Mouse (Mus musculus) erythroblast, embryonic 14.5 days (primary cell): Measurements from ENCODE around the gene Bfar. TPM values are rescaled to one million over a fixed set of nuclear protein-coding genes. Genes with fewer than 3 reads are reported as not detected.
"Not testable (repeated sequence)": the region's sequence is repeated elsewhere in the genome, so short reads cannot be mapped to it uniquely, and the experiment has no call there.

Source experiments
- H3K27me3 ChIP-seq: 2 replicates; pipeline ENCODE4 v1.6.1; 2012; ENCODE audit warnings: inconsistent platforms; ENCODE audit not compliant: control insufficient read depth
- H3K36me3 ChIP-seq: 2 replicates; pipeline ENCODE4 v1.6.1; 2012; ENCODE audit warnings: mild to moderate bottlenecking, inconsistent platforms; ENCODE audit not compliant: control insufficient read depth
- H3K4me1 ChIP-seq: 2 replicates; pipeline ENCODE4 v1.6.1; 2012; ENCODE audit warnings: inconsistent platforms; ENCODE audit not compliant: control insufficient read depth
- H3K4me3 ChIP-seq: replicated peaks from 2 replicates; pipeline ENCODE3; 2012; ENCODE audit warnings: moderate library complexity, mild to moderate bottlenecking, inconsistent platforms
- H3K9me3 ChIP-seq: 2 replicates; pipeline ENCODE4 v1.6.1; 2012; ENCODE audit warnings: low read length, inconsistent platforms, mixed read lengths; ENCODE audit not compliant: control insufficient read depth
- GATA1 ChIP-seq: IDR thresholded peaks from 2 replicates; pipeline ENCODE4 v1.6.1; 2012; ENCODE audit warnings: low read length, inconsistent platforms, mixed read lengths
- TAL1 ChIP-seq: IDR thresholded peaks from 3 replicates; pipeline ENCODE4 v1.6.1; 2012; ENCODE audit warnings: low read length, inconsistent platforms, mixed read lengths
- polyA plus RNA-seq: library from polyadenylated mRNA; stranded (reverse); fragments of >175 nt; gene quantifications from 2 replicates; pipeline ENCODE4 v1.2.3, GENCODE M21; 2012

Gene Bfar
- polyA plus RNA-seq: 0.08 and 0.15 TPM in 2 replicates

- Histone ChIP-seq H3K27me3 (no peaks in the 10 kb centered on the region), H3K4me1 (peaks cover 54% of the 10 kb centered on the region), H3K4me3 (peak within 1 kb of the TSS; percentile 74), H3K9me3 (no peaks in the 10 kb centered on the region), H3K36me3 (peaks cover 19% of the 10 kb centered on the region)
- no peak for TF ChIP-seq GATA1
- TF ChIP-seq TAL1: no peak
Measured at GRCm38 (mm10) chr16:13671685-13672385, at the start of gene Bfar, which contains the start of gene 3110001I22Rik. TSS of gene Bfar (plus strand) at chr16:13671858. TSS of gene 3110001I22Rik (plus strand) at chr16:13671929.

GRCm38 (mm10) chr16:13628345-13628744 lies 43.3 kb upstream of the Bfar start:
- H3K27me3 ChIP-seq: no peaks in the 10 kb centered on the region
- peaks cover 79% of the 10 kb centered on the region for H3K36me3 ChIP-seq
- H3K4me3 ChIP-seq: no peak overlapping the region
- TF ChIP-seq TAL1 (no peak), GATA1 (no peak)
- no peaks in the 10 kb centered on the region for H3K4me1 ChIP-seq
- H3K9me3 ChIP-seq: no peaks in the 10 kb centered on the region

- not testable (repeated sequence) for H3K9me3 ChIP-seq, H3K27me3 ChIP-seq, H3K4me1 ChIP-seq, H3K4me3 ChIP-seq
- H3K36me3 ChIP-seq: peaks cover 59% of the 10 kb centered on the region
Measured at GRCm38 (mm10) chr16:13638198-13638597, 33.5 kb upstream of the Bfar start.

- TF ChIP-seq TAL1 (no peak), GATA1 (no peak)
- H3K27me3 ChIP-seq: no peaks in the 10 kb centered on the region
- no peaks in the 10 kb centered on the region for H3K4me1 ChIP-seq
- H3K4me3 ChIP-seq: no peak overlapping the region
- no peaks in the 10 kb centered on the region for H3K9me3 ChIP-seq
- peaks cover 59% of the 10 kb centered on the region for H3K36me3 ChIP-seq
Measured at GRCm38 (mm10) chr16:13639508-13639907, 32.1 kb upstream of the Bfar start.

- Histone ChIP-seq H3K36me3 (peaks cover 56% of the 10 kb centered on the region), H3K27me3 (no peaks in the 10 kb centered on the region), H3K9me3 (no peaks in the 10 kb centered on the region), H3K4me1 (no peaks in the 10 kb centered on the region), H3K4me3 (no peak overlapping the region)
- no peak for TF ChIP-seq TAL1
- TF ChIP-seq GATA1: no peak
Measured at GRCm38 (mm10) chr16:13640064-13640463, 31.6 kb upstream of the Bfar start.

GRCm38 (mm10) chr16:13644474-13644873 lies 27.2 kb upstream of the Bfar start:
- Histone ChIP-seq H3K4me1 (no peaks in the 10 kb centered on the region), H3K9me3 (no peaks in the 10 kb centered on the region), H3K36me3 (peaks cover 52% of the 10 kb centered on the region), H3K4me3 (no peak overlapping the region), H3K27me3 (no peaks in the 10 kb centered on the region)
- TF ChIP-seq GATA1 (no peak), TAL1 (no peak)

- H3K36me3 ChIP-seq: peaks cover 57% of the 10 kb centered on the region
- no peaks in the 10 kb centered on the region for H3K4me1 ChIP-seq
- H3K9me3 ChIP-seq: no peaks in the 10 kb centered on the region
- no peaks in the 10 kb centered on the region for H3K27me3 ChIP-seq
- H3K4me3 ChIP-seq: no peak overlapping the region
- TF ChIP-seq GATA1 (no peak), TAL1 (no peak)
Measured at GRCm38 (mm10) chr16:13645930-13646329, 25.7 kb upstream of the Bfar start.

GRCm38 (mm10) chr16:13658886-13659285 lies 12.8 kb upstream of the Bfar start:
- no peak overlapping the region for H3K4me3 ChIP-seq
- TF ChIP-seq TAL1 (no peak), GATA1 (no peak)
- H3K36me3 ChIP-seq: peaks cover 69% of the 10 kb centered on the region

GRCm38 (mm10) chr16:13660736-13661135 lies 10.9 kb upstream of the Bfar start:
- H3K36me3 ChIP-seq: peaks cover 67% of the 10 kb centered on the region
- no peaks in the 10 kb centered on the region for H3K9me3 ChIP-seq

More at GRCm38 (mm10) chr16:13658886-13659285, 12.8 kb upstream of the Bfar start:
- no peaks in the 10 kb centered on the region for H3K4me1 ChIP-seq
- H3K9me3 ChIP-seq: no peaks in the 10 kb centered on the region
- no peaks in the 10 kb centered on the region for H3K27me3 ChIP-seq

More at GRCm38 (mm10) chr16:13660736-13661135, 10.9 kb upstream of the Bfar start:
- Histone ChIP-seq H3K27me3 (no peaks in the 10 kb centered on the region), H3K4me1 (no peaks in the 10 kb centered on the region), H3K4me3 (no peak overlapping the region)
- TF ChIP-seq GATA1: no peak
- TF ChIP-seq TAL1: no peak
